Mouse (Mus musculus) A20 (cell line): ENCODE data around the gene Prss28.
A peak's percentile ranks its signal among the peaks of the same experiment; 100 is the strongest.

Experiments
- DNase-seq: peaks from one replicate; pipeline ENCODE4 v3.0.0-alpha.2; 2011; ENCODE audit warnings: low read depth, low spot score

Prss28 gene

DNA sequence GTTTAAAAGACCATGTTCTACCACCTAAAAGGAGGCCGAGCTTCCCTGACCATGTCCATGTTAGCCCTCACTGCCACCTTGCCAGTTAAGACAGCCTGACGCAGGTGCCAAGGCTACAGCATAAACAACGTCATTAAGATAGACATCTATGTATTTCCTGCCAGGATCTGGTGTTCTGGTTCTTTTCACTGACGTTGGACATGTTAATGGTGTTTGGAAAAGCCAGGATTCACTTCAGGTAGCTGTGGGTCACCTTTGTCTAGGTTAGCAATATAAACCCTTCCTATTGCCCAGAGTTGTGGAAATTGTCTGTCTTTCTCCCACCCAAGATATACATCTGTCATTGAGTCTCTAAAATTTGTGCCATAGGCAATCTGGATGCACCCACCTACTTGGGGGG is at the start of gene Prss28:
Prss28 (plus strand) TSS at position 301 of the 400 bp plus-strand sequence.
- DNase-seq = no peak

DNA sequence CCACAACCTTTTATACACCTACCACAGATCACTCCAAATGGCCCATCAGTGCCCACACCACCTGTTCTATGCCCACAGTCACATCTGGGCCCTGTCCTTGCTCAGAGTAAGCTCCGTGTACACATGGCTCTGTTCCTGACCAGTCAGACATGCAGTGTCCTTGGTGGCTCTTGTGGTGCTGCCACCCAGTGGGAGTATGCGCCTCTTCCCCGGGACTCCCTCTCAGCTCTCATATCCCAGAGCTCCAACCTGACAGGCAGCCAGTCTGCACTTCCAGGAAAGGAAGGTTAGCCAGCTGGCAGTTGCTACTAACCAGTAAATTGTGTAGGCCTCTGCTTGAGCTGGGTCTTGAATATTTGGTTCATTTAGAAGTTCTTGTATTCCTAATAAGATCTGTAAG is 44.0 kb upstream of the Prss28 start:
- no peak for DNase-seq

DNA sequence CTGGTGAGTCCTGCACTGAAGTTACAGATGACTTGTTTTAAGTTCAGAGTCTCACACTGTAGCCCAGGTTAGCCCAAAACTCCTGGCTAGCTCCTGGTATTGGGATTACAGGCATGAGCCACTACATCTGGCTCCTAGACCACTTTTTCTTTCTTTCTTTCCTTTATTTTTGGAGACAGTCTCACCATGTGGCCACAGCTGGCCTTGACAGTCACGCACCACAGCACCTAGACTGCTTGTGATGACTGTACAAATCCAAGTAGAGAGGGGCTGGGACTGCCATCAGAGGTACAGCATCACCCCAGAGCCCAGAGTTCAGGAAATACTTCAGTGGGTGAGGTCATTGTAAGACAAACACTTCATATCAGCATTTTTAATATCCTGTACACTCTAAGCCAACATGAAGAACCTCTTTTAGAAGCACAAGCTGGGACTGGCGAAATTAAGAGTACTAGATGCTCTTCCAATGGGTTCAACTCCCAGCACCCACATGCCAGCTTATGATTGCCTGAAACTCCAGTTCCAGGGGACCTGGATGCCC is 37.6 kb upstream of the Prss28 start:
- DNase-seq = peak; percentile 30

DNA sequence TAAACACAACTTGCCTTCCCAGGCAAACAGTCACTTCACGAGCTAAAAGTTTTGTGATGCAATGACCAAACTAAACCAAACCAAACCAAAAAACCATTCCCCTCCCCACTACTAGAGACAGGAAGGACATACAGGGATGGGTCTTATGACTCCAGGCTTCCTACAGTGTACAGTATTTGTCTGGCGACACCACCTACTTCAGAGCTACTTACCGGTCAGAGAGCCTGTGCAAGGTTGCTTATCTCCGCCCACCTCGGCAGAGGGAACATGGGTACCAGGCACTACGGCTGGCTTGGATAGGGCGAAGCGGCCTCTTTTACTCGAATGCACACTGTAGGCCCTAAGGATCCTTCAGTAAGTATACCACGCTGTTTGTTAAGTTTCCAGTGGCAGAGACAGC is 36.1 kb upstream of the Prss28 start:
- peak; percentile 59 for DNase-seq

DNA sequence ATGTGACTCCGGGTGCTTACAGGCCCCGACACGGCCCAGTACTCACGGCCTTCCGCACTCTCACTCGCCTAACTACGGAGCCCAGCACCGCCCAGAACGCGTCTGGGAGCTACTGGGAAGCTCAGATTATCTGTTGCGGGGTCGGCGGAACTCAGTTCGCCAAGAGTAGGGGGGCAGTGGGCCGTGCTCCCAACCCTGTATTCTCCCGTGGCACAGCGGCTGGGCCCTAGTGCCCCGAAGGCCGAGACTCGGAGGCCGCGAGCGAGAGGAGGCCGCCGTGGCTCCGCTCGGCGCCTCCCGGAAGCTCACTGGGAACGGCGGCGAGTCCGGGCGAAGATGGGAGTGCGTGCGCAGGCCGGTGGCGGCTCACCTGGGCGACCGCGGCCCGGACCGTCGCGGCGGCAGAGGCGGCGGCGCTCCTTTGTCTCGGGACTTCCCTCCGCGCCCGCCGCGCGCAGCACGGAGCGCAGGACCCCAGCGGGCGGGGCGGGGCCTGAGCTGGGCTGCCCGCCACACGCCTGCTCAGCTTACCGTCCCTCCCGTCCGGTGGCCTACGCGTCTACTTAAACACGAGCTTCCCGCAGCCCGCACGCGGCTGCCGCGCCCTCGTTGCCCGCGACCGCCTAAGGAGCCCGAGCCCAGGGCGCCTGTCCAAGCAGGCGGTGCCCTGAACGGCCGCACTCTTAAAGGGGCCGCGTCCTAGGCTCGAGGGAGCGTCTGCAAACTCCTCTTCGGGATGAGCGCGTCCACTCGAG is 35.3 kb upstream of the Prss28 start:
- peak; percentile 99 for DNase-seq

DNA sequence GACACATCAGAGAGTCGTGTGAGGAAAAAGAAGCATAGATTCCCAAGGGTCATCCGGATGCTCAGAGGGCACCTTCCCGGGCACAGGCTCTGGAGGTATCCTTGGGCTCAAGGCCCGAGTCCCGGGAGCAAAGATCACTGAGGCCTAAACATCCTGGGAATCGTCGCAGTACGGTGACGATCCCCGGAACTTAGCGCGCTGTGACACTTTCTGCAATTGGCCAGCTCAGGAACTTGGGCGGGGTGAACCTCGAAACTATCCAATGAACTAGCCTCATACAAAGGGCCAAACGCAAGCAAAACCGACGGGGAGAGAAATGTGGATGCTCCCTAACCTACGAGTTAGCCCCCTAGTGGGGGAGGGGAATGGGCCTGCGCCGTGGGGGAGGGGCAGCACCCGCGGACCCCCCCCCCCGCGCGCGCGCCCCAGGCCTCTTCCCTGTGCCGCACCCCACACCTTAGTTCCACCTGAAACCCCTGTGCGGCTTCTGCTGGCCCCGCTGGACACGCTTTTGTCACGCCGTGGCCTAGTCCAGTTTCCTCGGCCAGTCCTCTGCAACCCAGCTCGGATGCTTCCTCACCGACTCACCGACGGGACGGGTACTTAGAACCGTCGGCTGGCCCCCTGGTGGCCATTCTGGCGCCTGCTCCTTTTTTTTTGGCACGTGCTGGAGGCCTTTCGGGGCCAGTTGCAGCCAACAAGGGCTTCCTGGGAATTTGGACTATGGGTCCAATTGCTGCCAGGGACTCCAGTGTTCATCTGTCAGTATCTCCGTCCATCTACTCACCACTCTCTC is 34.5 kb upstream of the Prss28 start:
- peak; percentile 100 for DNase-seq

DNA sequence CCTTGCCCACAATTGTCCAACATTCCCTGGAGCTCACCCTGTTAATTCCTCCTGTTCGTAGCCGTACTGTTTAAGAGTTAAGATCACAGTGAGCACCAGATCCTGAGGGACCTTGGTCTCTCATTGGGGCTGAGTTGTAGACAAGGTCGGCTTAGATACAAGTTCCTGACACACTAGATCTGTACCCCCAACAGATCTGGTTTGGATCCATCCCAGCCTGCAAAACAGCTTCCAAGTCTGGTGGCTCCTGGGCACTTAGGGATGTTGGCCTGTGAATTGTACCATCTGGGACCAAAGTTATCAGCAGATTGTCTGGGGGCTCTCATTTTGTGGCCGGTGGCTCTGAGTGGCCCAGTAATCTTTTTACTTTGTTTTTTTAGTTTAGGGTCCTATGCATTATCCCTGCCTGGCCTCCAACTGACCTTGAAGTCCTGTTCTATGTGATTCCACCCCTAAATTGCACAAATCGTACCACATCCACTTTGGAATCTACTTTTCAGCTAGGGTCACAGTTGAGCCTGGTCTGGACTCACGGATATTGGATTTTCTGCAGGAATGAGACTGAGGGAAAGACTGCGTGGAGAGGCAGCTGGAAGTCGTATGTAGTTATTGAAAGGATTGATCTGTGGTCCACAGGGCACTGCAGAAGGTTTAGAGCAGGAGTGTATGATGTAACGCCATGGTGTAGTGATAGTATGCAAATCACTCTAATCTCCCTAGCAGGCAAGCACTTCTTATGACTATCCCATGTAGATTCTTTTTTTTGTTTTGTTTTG is 33.7 kb upstream of the Prss28 start, which contains the start of gene Ube2i:
Ube2i (minus strand) TSS at position 52 of the 776 bp plus-strand sequence.
- DNase-seq = peak; percentile 44

DNA sequence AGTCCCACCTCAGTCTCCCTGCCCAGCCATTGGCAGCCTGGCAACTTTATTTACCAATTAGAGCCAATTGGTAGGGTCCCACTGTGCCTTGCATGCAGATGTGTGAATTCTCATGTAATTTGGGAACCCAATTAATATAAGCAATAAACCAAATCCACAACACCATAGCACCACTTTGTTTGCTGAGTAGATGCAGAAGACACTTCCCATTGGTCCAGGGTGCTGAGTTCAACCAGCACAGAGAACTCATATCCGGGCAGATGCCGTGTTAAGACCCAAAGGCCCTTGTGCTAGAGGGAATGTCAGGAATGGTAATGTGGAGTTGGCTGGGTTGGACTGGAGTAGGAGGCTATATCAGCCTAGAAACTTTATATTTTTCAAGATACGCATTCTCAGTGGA is 32.6 kb upstream of the Prss28 start:
- DNase-seq = no peak

DNA sequence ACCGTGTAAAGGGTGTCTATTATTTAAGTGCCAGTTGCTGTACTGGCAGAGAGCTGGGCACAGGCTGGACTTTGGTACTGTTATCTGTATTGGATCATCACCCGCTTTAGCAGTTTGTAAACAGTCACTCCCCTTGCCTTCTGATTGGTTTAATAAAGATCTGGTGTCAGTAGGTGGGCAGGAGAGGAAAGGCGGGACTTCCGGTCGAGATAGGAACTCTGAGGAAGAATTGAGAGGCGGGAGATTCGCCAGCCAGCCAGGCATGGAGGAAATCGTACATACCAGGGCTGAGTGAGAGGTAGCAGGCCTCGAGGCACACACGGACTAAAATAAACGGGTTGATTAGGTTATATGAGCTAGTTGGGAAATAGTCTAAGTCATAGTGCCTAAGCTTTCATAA is 26.3 kb upstream of the Prss28 start:
- peak; percentile 92 for DNase-seq

DNA sequence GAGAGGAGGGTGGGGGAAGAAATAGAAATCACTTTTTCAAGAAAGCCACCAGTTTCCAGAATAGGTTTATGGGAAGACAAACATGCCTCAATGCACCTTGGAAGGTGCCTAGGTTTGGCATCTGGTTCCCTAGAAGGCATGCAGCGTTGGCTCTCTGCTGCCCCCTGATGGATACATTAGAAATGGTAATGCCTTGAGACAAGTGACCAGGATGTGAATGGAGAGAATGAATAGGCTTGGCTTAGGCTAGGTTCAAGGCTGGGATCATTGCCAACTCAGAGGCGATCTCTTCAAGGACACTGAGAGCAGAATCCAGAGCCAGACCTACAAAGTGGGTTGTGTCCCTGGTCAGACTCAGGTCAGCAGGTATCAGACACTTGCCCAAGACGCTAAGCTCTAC is 23.4 kb upstream of the Prss28 start:
- peak; percentile 75 for DNase-seq

DNA sequence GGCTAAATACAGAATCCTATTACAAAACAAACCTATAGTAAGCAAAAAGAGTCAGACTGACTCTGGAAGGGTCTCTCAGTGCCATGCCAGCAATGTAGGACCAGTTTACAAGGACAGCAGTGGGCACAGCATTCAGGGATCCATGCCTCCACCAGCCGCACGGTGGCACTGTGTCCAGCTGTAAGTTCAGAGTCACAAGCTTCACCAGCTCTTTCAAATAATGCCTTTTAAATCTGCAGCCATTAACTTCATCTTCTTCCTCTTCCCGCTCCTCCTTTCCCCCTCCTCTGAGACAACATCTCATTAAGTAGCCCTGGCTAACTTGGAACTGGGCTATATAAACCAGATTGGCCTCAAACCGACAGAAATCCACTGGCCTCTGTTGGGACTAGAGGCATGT is 19.6 kb upstream of the Prss28 start:
- peak; percentile 74 for DNase-seq

DNA sequence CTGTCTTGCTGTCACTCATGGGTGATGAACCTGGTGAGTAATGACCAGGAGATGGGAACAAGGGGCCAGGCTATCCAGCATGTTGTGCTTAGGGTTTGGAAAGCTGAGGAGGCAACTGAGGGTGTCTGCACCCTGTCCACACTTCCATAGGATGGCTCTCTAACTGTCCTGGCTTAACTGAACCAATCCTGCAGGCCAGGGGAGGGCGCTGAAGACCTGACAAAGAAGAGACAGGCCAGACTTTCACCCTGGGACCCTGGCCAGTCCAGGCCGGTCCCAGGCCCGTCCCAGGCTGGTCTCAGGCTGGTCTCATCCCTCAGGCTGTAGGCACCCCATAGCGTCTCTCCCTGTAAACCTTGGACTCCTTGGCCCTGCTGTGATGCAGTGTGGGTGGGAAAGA is 18.0 kb upstream of the Prss28 start:
- no peak for DNase-seq

DNA sequence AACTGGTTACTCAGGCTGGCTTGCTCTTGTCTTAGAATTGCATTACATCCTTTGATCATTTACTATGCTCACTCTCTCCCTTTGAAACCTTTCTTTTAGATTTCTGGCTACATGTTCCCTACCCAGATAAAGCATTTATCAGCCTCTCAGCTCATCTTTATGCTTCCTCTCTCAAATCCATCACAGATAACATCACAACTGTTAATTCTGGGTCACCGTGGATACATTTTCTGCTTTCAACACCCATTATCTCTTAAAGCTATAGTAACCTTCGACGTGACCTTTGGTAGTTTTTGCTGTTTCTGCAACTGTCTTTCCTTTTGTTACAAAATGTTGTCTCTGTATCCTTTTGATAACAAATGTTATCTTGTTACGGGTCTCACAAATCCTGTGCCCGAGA is 15.0 kb upstream of the Prss28 start:
- no peak for DNase-seq

DNA sequence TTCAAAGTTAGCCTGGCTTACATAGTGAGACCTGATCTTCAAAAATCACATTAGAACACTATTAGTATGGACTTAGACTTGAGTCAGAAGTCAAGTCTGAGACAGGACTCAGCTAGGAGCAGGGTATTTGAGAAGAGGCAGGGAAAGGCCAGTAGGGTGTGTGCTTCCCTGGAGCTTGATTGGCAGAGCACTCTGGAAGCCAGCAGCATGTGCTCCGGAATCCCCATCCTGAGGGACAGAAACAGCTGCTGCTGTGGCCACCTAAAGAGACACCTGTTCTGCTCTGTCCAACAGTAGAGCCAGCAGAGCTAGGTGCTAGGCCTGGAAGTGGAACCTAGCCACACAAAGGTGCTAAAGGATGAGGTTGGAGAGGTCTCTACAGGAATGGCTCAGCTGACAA is 14.3 kb upstream of the Prss28 start:
- no peak for DNase-seq

DNA sequence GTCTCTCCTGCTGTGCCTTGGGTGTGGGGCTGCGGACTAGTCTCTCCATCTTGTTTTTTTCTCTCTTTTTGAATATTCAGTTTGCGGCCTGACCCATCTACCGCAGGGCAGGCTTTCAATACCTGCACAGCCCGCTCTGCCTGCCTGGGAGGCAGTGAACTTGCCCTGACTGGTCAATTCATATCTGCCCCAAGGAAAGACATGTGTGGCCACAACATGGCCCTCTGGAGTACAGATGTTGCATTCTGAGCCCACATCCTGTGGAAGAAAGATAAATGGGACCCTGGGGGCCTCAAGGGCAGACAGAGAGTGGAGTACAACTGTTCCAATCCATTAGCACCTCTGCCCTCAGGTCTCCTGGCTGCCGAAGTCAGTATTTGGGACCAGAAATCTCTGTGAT is 10.4 kb upstream of the Prss28 start, which contains the start of gene Prss34:
Prss34 (plus strand) TSS at position 301 of the 400 bp plus-strand sequence.
- no peak for DNase-seq

DNA sequence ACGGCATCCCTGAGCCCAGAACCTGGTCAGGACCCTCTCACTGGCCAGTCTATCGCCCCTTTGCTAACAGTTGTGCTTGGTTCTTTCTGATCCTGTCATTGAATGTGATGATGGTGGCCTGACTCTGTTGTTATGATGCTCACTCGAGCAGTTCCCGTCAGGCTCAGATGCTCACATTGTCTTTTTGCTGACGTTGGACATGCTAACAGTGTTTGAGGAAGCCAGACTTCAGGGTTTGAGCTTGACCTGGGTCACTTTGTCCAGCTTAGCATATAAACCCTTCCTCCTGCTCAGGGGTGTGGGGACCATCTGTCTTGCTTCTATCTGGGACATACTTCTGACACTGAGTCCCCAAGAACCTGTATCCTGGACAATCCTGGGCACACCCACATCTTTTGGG is 9.9 kb downstream of the Prss28 start, which contains the start of gene Prss29:
Prss29 (plus strand) TSS at position 301 of the 400 bp plus-strand sequence.
- no peak for DNase-seq

DNA sequence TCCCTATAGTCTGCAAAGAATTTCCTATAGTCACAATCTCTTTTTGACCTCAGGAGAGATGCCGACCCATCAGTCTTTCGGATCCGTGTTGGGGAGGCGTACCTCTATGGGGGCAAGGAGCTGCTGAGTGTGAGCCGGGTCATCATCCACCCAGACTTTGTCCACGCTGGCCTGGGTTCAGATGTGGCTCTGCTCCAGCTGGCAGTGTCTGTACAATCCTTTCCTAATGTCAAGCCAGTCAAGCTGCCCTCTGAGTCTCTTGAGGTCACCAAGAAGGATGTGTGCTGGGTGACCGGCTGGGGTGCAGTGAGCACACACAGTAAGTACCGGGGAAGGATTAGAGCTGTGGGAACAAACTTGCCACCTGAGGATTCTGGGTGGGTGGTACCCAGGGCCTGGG is 12.4 kb downstream of the Prss28 start:
- no peak for DNase-seq

DNA sequence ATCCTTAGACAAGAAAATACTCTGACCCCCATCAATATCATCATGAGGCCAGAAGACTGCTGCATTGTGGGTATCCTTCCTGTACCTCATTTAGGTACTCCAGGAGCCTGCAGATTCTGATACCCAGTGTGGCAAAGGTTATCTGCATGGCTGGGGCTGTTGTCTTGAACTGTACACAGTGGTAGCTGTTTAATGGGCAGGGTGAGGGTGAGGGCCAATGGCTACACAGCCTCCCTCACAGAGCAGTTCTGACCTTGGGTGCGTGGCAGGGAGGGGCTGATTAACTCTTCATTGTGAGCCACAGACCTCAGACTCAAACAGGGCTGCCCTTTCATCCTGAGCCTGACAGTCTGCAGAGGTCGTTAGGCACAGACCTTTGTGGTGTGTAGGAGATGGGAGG is 14.5 kb downstream of the Prss28 start:
- no peak for DNase-seq

DNA sequence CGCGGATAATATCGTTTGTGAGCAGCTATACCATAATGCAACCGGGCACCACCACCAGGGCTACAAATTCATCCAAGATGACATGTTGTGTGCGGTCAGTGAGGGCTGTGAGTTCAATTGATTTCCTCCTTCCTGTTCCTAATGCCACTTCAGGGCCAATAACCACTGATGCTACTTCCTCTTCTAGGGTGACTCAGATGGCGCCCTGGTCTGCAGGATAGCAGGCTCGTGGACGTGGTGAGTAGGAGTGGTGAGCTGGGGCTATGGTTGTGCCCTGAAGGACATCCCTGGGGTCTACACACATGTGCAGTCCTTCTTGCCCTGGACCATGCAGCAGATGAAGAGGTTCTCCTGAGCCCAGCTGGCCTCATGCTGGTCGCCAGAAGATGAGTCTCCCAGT is 23.9 kb downstream of the Prss28 start:
- DNase-seq = no peak

DNA sequence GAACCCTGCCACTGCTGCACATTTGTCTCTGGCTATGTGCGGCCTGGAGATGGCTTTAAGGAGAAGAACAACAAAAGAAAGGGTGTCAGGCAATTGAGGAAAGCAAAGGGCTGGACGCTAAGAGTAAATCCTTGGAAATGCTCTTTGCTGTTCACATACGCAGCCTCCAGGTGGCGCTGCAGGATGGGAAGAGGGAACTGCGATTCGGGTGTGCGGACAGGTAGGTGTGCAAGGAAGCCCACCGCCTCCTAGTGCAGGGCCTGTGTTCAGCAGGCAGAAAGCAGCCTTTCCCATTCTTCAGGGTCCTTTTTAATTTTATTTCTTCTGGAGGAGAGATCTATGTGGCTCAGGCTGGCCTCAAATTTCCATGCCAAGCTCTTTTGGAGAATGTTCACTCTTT is 25.5 kb downstream of the Prss28 start:
- peak; percentile 62 for DNase-seq

DNA sequence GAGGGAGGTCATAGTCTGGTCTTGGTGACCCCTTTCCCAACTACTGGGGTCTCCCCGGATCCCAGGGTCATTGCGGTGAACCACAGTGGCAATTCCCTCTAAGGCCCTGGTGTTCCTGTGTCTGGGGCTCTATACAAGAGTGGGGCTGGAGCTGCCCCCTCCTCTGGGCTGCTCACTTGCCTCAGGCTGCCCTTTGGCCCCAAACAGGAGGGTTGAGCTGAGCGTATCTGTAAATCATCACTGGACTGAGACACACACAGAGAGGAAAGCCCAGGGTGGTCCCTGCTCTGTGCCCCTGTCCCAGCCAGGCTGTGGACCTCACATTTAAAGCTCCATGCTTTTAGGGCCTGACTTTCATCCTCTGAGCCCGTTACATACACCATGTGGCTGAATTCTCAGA is 29.8 kb downstream of the Prss28 start:
- no peak for DNase-seq

DNA sequence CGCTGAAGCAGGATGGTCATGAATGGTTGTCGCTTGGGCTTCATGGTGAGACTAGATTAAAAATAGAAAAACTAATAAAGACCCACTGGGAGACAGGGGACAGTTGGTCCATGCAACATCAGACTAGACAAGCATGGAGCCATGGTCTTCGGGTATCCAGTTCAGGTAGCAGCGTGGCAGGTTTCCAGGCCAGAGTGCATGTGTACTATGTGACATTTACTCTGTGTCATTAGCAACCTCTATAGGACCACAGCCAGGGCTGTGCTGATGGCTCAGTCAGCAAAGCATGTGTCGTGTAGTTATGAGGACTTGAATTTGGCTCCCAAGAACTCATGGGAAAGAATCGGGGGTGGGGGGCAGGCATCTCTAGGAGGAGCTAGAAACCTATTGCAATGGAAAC is 31.6 kb downstream of the Prss28 start:
- no peak for DNase-seq
